Mouse (Mus musculus) right cerebral cortex, postnatal 36 days (tissue): ENCODE results near the gene Rnf212b.
A peak's percentile ranks its signal among the peaks of the same experiment; 100 is the strongest.
"Not testable (repeated sequence)": the region's sequence is repeated elsewhere in the genome, so short reads cannot be mapped to it uniquely, and the experiment has no call there.

Source experiments
- DNase-seq, 2 experiments: peaks; one replicate each; pipeline ENCODE4 v3.0.0; 2022; ENCODE audit warnings: low spot score in 2 of 2, mixed read lengths in 1 of 2

Rnf212b gene

DNA sequence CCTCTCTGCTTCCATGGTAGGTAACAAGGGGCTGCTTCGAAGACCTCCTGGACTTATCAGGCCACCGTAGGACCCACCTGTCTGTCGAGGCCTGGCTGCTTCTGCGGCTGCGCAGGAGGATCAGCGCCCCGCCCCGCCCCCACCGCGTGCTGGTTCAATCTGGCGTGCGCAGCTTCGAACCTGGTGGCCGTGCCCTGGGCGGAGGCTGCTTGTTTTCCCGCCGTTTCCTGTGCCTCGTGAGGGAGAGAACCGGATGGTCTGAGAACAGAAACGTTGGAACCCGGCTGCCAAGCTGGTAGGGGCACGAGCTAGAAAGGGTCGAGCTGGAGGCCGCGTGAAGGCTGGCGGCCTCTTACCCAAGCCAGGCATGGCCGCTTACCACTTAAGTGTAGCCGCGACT is at the start of gene Rnf212b:
Gene Rnf212b (plus strand): TSS at position 151 of the 400 bp plus-strand sequence.
- DNase-seq = no peak

DNA sequence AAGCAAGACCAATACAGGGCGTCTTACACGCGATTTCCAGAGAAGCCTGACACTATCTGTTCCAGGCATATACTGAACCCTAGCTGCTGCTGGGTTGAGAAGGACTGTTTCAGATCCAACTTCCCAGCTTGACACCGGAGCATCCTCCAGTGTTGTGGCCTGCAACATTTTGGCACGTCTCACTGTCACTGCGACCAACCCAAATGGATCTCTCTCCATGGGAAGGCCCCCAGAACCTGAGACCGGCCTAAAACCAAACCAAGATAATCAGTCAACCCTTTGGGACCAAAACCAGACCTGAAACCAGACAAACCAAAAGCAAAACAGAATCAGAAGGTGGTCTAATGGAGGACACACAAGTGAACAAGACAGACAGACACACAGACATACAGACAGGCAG is 47.0 kb upstream of the Rnf212b start:
- not testable (repeated sequence) for DNase-seq

DNA sequence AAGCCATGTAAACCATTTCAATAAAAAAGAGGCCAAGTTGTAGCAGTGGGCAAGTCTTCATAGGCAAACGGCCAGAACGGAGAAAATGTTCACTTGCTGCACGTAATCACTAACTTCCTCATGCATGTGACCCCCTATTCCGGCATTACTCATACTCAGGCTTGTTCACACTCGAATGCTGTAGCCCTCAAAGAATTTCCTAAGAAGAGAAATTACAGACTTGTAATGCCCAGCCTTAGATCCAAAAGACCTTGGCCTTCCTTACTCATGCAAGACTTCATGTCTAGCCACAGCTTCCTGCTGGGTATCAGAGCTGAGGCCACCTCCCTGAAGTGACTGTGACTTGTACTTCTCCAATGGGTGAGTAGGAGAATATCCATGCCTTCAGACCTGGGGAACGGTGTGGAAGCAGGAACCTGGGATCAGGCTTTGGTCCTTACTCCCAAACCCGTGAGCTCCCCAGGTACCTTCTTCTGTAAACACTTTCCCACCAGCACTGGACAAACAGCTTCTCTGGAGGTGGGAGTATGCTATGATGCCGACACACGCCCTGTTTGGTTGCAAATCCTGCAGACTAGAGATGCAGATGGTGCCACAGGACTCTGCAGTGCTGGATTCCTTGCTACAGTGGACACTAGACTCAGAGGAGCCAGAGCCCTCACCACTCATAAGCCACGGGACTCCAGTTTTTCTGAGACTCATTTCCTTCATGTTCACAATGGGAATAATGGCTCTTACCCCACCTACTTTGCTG is 45.5 kb upstream of the Rnf212b start:
- no peak for DNase-seq

DNA sequence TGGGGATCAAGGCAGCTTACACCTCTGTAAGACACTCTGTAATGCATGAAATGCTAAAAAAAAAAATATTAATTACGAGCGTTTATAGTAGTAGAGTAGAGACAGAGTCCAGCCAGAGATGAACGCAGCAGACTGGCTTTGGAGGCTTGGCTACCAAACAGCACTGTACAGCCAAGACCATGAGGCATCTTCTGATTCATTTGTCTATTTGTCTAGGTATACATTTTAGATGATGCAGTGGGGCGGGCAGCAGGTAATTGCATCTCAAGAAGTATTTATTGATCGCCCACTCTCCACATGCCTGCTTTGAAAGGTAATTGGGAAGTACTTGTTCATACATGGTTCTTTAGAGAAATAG is 44.9 kb upstream of the Rnf212b start:
- no peak for DNase-seq

DNA sequence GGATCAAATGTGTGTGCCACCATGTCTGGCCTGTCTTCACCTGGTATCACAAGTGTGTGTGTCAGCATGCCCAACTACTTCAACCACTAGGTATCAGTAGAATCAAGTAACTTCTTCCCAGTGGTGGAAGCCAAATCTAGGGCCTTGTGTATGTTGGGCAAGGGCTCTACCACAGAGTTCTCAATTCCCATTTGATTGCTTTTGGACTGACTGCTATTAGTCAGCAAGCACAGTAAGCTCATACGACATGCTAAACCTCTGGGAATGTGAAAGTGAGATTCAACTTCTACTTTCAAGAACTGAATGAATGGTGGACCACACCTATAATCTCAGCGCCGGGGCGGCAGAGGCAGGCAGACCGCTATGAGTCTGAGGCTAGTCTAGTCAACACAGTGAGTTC is 43.6 kb upstream of the Rnf212b start:
- DNase-seq = no peak

DNA sequence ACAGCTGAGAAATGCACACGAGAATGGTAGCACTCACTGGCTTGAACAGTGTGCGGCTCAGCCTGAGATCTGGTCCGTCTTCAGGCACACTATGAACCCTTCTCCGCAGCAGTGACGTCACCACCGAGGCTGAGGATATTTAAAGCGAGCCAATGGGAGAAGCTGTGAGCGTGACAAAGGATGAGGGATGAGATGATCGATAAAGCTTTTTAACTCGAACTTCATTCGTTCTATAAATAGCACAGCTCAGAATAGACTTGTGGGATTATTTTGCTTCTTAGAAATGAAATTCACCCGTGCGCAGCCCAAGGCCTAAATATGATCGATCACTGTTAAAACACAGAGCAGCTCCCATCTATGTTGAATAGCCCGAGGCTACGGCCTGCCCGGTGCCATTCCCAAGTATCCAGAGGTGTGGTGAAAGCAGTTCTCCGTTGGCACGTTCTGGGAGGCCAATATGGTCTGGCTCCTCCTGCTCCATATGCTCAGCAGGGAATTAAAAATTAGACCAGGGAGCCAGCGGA is 41.5 kb upstream of the Rnf212b start:
- DNase-seq = peak; percentile 68 to 79

DNA sequence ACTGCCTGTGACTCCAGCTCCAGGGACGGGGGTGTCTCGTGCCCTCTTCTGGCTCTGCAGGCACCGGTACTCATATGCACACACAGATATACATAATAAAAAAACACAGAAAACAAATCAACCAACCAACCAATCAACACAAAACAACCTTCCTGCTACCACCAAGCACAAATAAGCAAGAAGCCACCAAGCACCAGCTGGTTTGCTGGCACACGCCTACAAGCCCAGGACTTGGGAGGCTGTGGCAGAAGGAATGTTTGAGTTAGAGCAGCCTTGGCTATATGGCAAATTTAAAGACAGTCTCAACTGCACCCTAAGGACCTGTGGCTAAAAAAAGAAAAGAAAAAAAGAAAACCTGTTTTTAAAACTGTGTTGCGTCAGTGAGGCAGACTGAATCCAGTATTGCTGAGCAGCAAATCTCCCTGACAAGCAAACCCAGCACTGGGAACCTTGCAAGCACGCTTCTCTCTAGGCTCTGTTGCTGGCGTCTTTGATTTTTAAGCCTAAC is 38.4 kb upstream of the Rnf212b start:
- DNase-seq = no peak

DNA sequence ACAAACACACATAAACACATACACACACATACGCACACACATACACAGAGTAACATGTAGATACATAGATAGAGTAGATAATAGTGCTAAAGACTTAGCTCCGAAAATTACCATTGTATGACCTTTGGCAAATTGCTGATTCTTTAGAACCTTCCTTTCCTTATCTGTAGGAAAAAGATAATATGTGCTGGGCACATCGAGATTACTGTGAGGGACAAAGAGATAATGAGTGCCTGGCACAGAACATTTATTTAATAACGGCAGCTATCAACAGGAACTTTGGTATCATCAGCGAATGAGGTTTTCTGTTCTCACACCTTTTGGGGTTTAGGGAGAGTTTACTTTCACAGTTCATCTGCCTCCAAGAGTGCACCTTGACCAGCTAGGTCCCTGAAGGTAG is 37.2 kb upstream of the Rnf212b start:
- DNase-seq = no peak

DNA sequence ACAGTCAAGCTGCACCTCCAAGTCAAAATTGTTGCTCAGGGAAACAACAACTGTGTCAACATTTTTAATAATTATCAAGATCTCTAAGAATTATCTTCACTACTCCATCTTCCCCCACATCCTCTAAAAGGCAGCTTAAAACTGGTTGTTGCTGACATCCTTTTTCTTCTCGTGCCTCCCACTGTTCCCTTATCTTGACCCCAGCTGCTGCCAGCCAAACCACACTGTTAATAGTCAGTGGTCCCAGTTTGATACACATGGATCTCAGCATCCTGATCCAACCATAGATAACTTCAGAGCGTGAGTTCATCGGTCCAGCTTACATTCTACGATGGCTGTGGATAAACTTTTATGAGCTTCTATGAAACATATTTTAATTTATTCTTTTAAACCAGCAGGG is 36.0 kb upstream of the Rnf212b start:
- DNase-seq = no peak

DNA sequence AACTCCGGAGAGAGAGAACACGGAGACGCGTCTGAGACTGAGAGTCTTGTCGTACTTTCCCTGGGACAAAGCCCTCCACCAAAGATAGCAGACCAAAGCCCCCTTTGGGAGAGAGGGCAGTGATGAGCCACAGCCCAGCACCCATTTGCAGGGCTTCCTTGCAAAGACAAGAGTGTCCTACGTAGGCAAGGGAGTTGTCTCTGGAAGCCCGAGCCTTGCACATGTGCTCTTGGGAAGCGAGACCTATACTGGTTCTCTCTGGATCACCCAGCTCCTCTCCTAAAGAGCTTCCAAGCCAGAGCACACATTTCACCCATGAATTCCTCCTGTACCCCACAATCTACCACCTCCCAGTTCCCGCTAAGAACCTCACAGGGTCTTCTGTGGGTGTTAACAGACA is 33.9 kb upstream of the Rnf212b start:
- no peak for DNase-seq

DNA sequence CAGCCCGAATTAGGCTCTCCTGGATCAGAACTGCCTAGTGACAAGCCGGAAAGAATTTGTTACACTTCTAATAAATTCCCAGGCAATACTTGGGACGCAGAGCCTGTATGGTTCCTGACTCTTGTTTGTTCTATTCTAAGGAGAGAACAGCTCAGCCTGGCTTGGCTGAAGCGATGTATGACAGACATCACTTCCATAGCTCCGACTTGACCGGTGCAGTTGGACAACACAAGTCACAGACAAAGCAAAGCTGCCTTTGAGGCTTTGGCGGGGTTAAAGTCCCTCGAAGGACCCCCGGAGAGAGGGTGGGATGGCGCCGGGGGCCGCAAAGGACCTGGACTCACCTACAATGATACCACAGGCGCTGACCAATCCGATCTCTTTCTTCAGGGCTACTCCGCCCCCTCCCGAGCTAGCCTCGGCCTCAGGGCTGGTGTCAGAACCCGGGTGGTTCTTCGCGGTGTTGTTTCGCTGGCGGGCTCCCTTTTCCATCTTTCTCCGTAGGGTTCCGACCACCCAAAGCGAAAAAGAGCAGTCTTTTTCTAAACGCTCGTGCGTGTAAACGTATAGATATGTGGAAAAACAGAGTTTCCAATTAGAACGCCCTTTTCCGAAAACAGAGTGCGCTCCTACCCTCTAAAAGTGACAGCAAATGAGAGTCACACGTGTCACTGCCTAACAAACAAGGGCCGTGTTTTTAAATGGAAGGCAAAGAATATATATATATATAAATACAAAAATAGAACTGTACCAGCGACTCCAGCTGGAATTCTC is 32.9 kb upstream of the Rnf212b start:
- DNase-seq = peak; percentile 54 to 74

DNA sequence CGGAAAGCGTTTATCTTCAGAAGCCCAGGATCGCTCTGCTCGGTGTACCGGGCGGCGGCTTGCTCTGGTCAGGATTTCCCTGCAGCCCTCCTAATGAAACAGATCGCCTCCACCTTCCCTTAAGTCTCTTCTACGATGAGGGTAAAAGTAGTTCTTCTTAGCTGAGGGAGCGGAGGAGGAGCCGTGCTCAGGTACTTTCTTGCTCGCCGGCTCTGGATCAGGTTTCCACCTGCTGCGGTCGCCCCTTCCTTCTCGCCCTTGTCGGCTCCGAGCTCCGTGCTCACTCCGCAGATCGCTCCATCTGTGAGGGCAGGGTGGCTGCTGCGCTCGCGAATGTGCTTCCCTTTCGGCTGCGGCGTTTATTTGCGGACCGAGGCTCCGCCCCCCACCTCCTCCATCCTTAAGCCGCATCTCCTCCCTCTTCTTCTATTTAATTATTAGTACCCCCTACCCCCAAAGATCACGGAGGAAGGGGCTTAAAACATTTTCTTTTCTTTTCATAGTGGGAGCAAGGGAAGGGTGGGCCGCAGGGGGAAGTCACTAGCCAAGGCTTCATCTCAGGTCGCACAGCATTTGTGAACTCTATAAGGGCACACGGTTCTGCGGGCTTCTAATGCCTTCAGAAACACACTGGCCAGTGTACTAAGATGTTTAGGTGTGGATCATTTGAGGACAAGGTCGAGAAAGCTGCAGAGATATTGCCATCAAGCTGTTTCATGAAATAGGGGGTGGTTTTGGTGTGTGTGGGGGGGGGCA is 32.2 kb upstream of the Rnf212b start, which contains the start of gene Slc7a8:
Gene Slc7a8 (minus strand): TSS at position 337 of the 756 bp plus-strand sequence.
- peak; percentile 69 to 71 for DNase-seq

DNA sequence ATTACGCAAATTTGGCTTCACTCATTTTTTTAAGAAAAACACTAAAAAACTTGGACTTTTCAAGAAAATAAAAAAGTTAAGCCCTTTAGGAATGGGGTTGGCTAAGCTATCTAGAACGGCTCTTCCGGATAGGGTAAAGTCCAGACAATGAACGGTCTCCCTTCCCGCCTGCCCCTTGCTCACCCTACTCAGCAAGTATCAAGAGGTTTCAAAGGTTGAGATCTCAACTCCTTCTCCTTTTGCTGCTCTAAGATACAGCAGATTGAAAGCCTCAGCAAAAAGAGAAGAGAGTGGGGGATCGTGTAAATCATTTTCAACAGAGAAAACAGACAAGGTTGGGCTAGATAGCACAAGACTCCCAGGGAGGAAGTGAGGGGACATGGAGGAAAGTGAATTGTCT is 31.0 kb upstream of the Rnf212b start:
- DNase-seq = no peak

DNA sequence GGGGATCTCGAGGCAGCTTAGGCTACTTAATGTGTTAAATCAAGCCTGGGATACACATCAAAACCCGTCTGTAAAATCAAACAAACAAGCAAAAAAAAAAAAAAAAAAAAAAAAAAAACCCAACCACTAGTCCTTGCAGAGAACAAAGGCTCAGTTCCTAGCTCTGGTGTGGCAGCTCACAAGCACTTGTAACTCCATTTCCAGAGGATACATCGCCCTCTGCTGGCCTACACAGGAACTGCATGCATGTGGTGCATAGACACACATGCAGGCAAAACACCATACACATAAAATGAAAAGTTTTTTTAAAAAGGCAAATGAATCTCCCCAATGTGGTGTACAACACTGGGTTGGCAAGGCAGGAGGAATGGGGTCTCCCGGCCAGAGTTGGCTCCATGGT is 28.0 kb upstream of the Rnf212b start:
- DNase-seq = peak in 1 of 2 experiments; percentile 41

DNA sequence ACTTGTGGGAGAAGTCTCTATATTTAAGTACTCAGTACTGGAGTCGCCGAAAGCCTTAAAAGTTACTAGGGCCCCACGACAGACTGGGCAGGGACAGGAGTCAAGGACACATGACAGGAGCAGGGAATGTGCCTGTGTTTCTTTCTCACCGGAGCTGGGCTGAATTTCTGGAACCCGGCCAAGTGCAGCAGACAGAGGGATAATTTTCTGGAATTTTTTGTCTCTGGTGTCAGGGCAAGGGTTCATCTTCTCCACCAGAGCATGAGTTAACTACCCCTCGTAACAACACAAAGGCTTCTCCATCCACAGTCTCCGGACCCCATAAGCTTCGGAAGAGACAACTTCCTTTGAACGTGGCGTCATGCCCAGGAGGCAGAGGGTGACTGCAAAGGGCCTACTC is 27.5 kb upstream of the Rnf212b start:
- DNase-seq = no peak

DNA sequence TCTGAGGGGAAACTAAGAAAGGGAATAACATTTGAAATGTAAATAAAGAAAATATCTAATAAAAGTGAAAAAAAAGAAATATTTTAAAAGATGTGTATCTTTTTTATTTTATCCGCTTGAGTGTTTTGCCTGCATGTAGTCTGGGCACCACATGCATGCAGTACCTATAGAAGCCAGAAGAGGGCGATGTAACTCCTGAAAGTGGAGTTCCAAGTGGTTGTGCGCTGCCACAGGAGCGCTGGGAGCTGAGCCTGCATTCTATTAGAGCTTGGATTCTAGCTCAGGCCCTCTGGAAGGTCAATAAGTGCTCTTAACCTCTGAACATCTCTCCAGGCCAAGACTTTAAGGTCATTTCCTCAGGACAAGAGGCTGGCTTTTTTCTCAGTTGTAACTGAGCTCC is 26.7 kb upstream of the Rnf212b start:
- no peak for DNase-seq

DNA sequence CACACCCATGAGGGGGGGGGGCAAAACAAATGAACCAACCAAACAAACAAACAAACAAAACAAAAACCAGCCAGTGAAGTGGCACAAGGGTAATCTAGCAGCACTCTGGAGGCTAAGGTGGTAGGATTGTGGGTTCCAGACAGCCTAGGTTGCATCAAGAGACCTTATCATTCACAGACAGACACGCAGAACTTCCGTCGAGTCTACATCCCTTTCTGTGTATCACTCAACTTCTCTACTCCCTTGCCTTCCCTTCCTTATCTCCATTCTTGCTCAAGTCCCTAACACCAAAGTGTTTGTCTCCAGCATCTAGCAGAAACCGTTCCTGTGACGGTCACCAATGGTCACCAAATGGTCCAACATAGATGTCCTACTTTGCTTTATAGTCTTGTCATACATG is 25.7 kb upstream of the Rnf212b start:
- DNase-seq = no peak

DNA sequence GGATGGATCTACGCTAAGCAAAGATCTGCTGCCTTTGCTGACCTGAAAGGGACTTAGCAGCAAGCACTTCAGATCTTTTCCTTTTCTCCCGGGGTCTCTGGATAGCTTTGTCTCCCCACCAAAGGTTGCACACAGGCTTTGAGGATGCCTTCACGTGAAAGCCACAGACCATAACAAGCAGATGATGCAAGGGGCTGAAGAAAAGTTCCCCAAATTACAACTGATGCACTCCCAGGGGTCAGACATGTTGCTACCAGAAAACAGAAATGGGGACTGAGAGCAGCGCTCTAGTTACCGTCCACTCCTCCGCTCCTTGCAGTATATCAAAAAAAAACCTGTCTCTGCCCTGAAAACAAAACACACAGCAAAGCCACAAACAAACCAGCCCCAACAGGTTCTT is 21.8 kb upstream of the Rnf212b start:
- no peak for DNase-seq

DNA sequence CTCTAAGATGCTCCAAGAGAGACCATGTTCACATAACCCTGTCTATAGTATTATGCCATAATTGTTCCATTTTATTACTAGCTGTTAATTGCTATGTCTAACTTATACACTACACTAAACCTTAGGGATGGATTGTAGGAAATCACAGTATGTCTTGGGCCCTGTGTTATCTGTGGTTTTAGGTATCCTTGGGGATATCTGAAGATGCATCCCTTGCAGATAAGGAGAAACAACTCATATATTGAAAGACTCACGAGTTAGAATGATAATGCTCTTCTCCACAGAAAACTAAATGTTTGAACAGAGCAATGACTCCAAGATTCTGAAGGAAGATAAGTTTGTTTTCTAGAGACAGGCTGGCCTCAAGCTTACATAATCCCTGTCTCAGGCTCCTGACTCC is 20.6 kb upstream of the Rnf212b start:
- no peak for DNase-seq

DNA sequence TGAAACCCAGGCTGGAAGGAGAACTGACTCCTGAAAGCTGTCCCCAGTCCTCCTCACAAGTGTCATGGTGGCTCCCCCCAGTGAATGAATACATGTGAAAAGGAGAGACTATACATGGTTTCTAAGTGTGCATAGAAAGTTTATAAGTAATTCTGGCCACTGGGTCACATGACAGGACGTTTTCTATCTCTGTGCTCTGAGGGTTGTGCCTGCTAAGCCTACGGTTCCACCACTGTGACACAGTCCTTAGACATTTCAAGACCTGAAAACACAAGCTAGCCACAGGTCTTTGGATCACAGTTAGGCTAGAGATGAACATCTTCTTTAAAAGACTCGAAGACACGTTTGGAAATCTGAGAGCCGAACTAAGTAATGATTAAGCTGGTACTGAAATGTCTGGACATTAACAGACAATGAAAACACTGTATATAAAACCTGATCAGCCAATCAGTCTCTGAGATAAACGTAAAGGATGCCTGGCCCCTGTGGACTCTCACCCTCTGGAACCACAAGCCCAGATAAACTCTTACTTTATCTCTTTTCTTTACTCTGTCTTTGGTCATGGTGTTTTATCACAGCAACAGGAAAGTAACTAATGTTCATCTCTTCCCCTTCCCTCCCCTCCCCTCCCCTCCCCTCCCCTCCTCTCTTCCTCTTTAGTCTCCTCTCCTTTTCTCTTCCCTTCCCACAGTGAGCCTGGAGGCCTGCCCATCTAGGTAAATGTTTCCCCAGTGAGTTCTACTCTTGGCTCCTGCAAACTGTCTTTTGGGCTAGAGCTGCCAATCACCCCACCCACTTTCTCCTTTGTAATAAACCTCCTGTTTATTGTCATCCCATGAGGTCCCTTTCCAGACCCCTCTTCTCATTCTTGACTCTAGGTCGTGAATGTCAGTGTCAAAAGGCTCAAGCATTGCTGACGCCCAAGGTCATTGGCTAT is 19.8 kb upstream of the Rnf212b start:
- DNase-seq = no peak

DNA sequence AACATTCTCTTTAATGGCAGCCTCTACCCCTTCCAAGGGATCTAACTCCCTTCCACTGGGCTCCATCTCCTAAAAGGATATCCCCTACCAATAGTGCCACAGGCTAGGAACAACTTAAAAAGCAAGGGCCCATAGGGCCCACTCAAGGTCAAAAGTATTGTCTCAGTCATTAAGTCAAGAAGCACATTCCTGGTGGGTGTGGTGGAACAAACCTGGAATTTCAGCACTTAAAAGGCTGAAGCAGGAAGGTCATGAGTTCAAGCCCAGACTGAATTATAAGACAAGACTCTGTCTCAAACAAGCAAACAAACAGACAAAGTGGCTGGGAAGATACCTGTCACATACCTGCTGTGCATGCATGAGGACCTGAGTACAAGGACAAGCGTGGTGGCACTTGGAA is 18.0 kb upstream of the Rnf212b start:
- no peak for DNase-seq
